Mouse (Mus musculus): Measurements from ENCODE around the gene Cryl1. TPM values are rescaled to one million over a fixed set of nuclear protein-coding genes. Genes with fewer than 3 reads are reported as not detected.

Gene Cryl1
- total and polyA plus RNA-seq, 2 experiments = 33.0 to 34.9 TPM

GRCm38 (mm10) chr14:57375205-57375604 lies 23.1 kb downstream of the Cryl1 start:
- H3K79me2 ChIP-seq (ENCODE audit: control insufficient read depth, insufficient read depth, low read length) = no peaks in the 10 kb centered on the region; the same call in 1 of the 2 replicates
- H3K4me3 ChIP-seq (ENCODE audit: insufficient read depth, low read depth, low read length) = no peak overlapping the region
- 20% methylated on average over 9 of the region's 9 CpGs for WGBS
- peak; percentile 97 for DNase-seq (ENCODE audit: extremely low read depth, low read depth, low spot score)
- H3K27me3 ChIP-seq (ENCODE audit: control insufficient read depth, insufficient read depth, low read length) = no peaks in the 10 kb centered on the region
- no peak for TF ChIP-seq POLR2A (IDR thresholded peaks at IDR 0.05; ENCODE audit: extremely low read depth, insufficient read depth, low read length)
- TF ChIP-seq CTCF (IDR thresholded peaks at IDR 0.05; ENCODE audit: low read depth, low read length) = no peak
- peaks cover 11% of the 10 kb centered on the region; the same call in 1 of the 2 replicates for H3K4me1 ChIP-seq (ENCODE audit: control insufficient read depth, insufficient read depth, low read length)
- H3K27ac ChIP-seq (replicated peaks; ENCODE audit: insufficient read depth, low read depth, low read length) = peak overlapping the region; percentile 68
- no peaks in the 10 kb centered on the region for H3K36me3 ChIP-seq (ENCODE audit: control insufficient read depth, insufficient read depth, low read length)
- H3K9ac ChIP-seq (ENCODE audit: low read depth, low read length) = no peak overlapping the region

DNA sequence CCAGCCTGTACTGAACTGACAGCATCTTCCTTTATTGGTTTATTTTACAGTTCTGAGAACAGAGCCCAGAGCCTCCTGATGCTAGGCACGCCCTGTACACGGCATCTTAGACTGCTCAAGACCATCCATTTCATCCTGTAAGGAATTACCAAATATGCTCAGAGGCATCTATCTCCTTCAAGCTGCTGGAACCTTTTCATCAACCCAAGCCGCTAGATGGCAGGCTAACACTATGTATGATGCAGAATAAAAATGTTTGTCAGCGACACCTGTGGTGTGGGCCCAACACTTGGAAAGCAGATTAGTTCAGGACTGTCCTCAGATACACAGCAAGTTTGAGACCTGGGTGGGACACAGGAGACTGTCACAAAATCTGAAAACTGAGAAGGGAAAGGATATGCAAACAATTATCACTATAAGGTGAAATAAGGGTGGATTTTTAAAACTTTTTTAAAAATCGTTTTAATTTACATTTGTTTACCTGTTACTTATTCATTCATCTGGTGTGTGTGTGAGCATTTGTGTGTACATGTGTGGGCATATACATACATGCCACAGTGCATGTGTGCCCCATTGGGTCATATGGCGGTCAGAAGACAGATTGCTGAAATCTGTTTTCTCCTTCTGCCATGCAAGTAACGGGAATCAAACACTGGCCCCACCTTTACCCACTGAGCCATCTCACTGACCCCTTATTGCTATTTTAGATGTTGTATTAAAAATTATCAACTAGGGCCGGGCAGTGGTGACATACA lies 25.8 kb downstream of the Cryl1 start:
- H3K4me3 ChIP-seq (ENCODE audit: insufficient read depth, low read depth, low read length) = no peak overlapping the region
- H3K79me2 ChIP-seq (ENCODE audit: control insufficient read depth, insufficient read depth, low read length) = peaks cover 3% of the 10 kb centered on the region; the same call in 1 of the 2 replicates
- no peaks in the 10 kb centered on the region for H3K36me3 ChIP-seq (ENCODE audit: control insufficient read depth, insufficient read depth, low read length)
- peak; percentile 49 for TF ChIP-seq CTCF (IDR thresholded peaks at IDR 0.05; ENCODE audit: low read depth, low read length)
- TF ChIP-seq POLR2A (IDR thresholded peaks at IDR 0.05; ENCODE audit: extremely low read depth, insufficient read depth, low read length) = no peak
- 45% methylated on average over 8 of the region's 8 CpGs for WGBS
- DNase-seq (ENCODE audit: extremely low read depth, low read depth, low spot score) = peak; percentile 63
- H3K4me1 ChIP-seq (ENCODE audit: control insufficient read depth, insufficient read depth, low read length) = peaks cover 12% of the 10 kb centered on the region
- no peak overlapping the region for H3K9ac ChIP-seq (ENCODE audit: low read depth, low read length)
- no peak overlapping the region for H3K27ac ChIP-seq (replicated peaks; ENCODE audit: insufficient read depth, low read depth, low read length)
- no peaks in the 10 kb centered on the region for H3K27me3 ChIP-seq (ENCODE audit: control insufficient read depth, insufficient read depth, low read length)

- Histone ChIP-seq H3K9ac (ENCODE audit: low read depth, low read length) (no peak overlapping the region), H3K27ac (replicated peaks; ENCODE audit: insufficient read depth, low read depth, low read length) (no peak overlapping the region), H3K27me3 (ENCODE audit: control insufficient read depth, insufficient read depth, low read length) (no peaks in the 10 kb centered on the region), H3K4me1 (ENCODE audit: control insufficient read depth, insufficient read depth, low read length) (peaks cover 7% of the 10 kb centered on the region), H3K36me3 (ENCODE audit: control insufficient read depth, insufficient read depth, low read length) (no peaks in the 10 kb centered on the region), H3K4me3 (ENCODE audit: insufficient read depth, low read depth, low read length) (no peak overlapping the region), H3K79me2 (ENCODE audit: control insufficient read depth, insufficient read depth, low read length) (peaks cover 3% of the 10 kb centered on the region; the same call in 1 of the 2 replicates)
- TF ChIP-seq POLR2A (IDR thresholded peaks at IDR 0.05; ENCODE audit: extremely low read depth, insufficient read depth, low read length) = no peak
- no peak for TF ChIP-seq CTCF (IDR thresholded peaks at IDR 0.05; ENCODE audit: low read depth, low read length)
- DNase-seq (ENCODE audit: extremely low read depth, low read depth, low spot score) = peak; percentile 86
- WGBS = 26% methylated on average over 4 of the region's 4 CpGs
Observed at GRCm38 (mm10) chr14:57367327-57367726, 31.0 kb downstream of the Cryl1 start.

- Histone ChIP-seq H3K27me3 (ENCODE audit: control insufficient read depth, insufficient read depth, low read length) (no peaks in the 10 kb centered on the region), H3K79me2 (ENCODE audit: control insufficient read depth, insufficient read depth, low read length) (peaks cover 3% of the 10 kb centered on the region; the same call in 1 of the 2 replicates), H3K36me3 (ENCODE audit: control insufficient read depth, insufficient read depth, low read length) (no peaks in the 10 kb centered on the region), H3K4me1 (ENCODE audit: control insufficient read depth, insufficient read depth, low read length) (peaks cover 7% of the 10 kb centered on the region), H3K4me3 (ENCODE audit: insufficient read depth, low read depth, low read length) (no peak overlapping the region), H3K27ac (replicated peaks; ENCODE audit: insufficient read depth, low read depth, low read length) (no peak overlapping the region), H3K9ac (ENCODE audit: low read depth, low read length) (no peak overlapping the region)
- TF ChIP-seq POLR2A (IDR thresholded peaks at IDR 0.05; ENCODE audit: extremely low read depth, insufficient read depth, low read length) (no peak), CTCF (IDR thresholded peaks at IDR 0.05; ENCODE audit: low read depth, low read length) (no peak)
- 54% methylated on average over 5 of the region's 5 CpGs for WGBS
- peak; percentile 21 for DNase-seq (ENCODE audit: extremely low read depth, low read depth, low spot score)
Observed at GRCm38 (mm10) chr14:57366724-57367123, 31.6 kb downstream of the Cryl1 start.

GRCm38 (mm10) chr14:57365341-57365740 lies 33.0 kb downstream of the Cryl1 start:
- no peak for DNase-seq (ENCODE audit: extremely low read depth, low read depth, low spot score)
- WGBS = 85% methylated on average over 9 of the region's 9 CpGs

GRCm38 (mm10) chr14:57363833-57364232 lies 34.5 kb downstream of the Cryl1 start:
- DNase-seq (ENCODE audit: extremely low read depth, low read depth, low spot score) = no peak
- Histone ChIP-seq H3K79me2 (ENCODE audit: control insufficient read depth, insufficient read depth, low read length) (0 out of 2 replicates have a peak, but pooled peaks cover 3% of the 10 kb centered on the region), H3K36me3 (ENCODE audit: control insufficient read depth, insufficient read depth, low read length) (no peaks in the 10 kb centered on the region), H3K4me1 (ENCODE audit: control insufficient read depth, insufficient read depth, low read length) (peaks cover 7% of the 10 kb centered on the region), H3K9ac (ENCODE audit: low read depth, low read length) (no peak overlapping the region), H3K27me3 (ENCODE audit: control insufficient read depth, insufficient read depth, low read length) (no peaks in the 10 kb centered on the region), H3K4me3 (ENCODE audit: insufficient read depth, low read depth, low read length) (no peak overlapping the region), H3K27ac (replicated peaks; ENCODE audit: insufficient read depth, low read depth, low read length) (no peak overlapping the region)
- TF ChIP-seq CTCF (IDR thresholded peaks at IDR 0.05; ENCODE audit: low read depth, low read length) (no peak), POLR2A (IDR thresholded peaks at IDR 0.05; ENCODE audit: extremely low read depth, insufficient read depth, low read length) (no peak)
- 74% methylated on average over 6 of the region's 6 CpGs for WGBS

More at GRCm38 (mm10) chr14:57365341-57365740, 33.0 kb downstream of the Cryl1 start:
- Histone ChIP-seq H3K79me2 (ENCODE audit: control insufficient read depth, insufficient read depth, low read length) (0 out of 2 replicates have a peak, but pooled peaks cover 3% of the 10 kb centered on the region), H3K27ac (replicated peaks; ENCODE audit: insufficient read depth, low read depth, low read length) (no peak overlapping the region), H3K9ac (ENCODE audit: low read depth, low read length) (no peak overlapping the region), H3K4me1 (ENCODE audit: control insufficient read depth, insufficient read depth, low read length) (peaks cover 7% of the 10 kb centered on the region), H3K4me3 (ENCODE audit: insufficient read depth, low read depth, low read length) (no peak overlapping the region), H3K36me3 (ENCODE audit: control insufficient read depth, insufficient read depth, low read length) (no peaks in the 10 kb centered on the region), H3K27me3 (ENCODE audit: control insufficient read depth, insufficient read depth, low read length) (no peaks in the 10 kb centered on the region)
- TF ChIP-seq POLR2A (IDR thresholded peaks at IDR 0.05; ENCODE audit: extremely low read depth, insufficient read depth, low read length) (no peak), CTCF (IDR thresholded peaks at IDR 0.05; ENCODE audit: low read depth, low read length) (no peak)
